Mouse (Mus musculus) hindbrain, postnatal 0 days (tissue): ENCODE results near the gene Trim13. TPM values are rescaled to one million over a fixed set of nuclear protein-coding genes. Genes with fewer than 3 reads are reported as not detected.
A peak's percentile ranks its signal among the peaks of the same experiment; 100 is the strongest.

Experiments used
- ATAC-seq: fragments of 200-750 bp; cut with Nextera tagmentation; 2 replicates; pipeline ENCODE4 v1.8.0; 2017; ENCODE audit warnings: mild to moderate bottlenecking, moderate TSS enrichment, moderate library complexity
- DNase-seq: peaks from one replicate; pipeline ENCODE4 v3.0.0-alpha.2; 2015; ENCODE audit warnings: low spot score
- H3K27ac ChIP-seq: fragments of 300-500 bp; sonication (generic); 2 replicates; pipeline ENCODE4 v1.5.1; 2014; ENCODE audit warnings: mild to moderate bottlenecking
- H3K27me3 ChIP-seq: fragments of 300-500 bp; sonication (generic); 2 replicates; pipeline ENCODE4 v1.6.1; 2014; ENCODE audit warnings: low read length, mixed read lengths; ENCODE audit not compliant: insufficient read depth
- H3K36me3 ChIP-seq: fragments of 300-500 bp; sonication (generic); 2 replicates; pipeline ENCODE4 v1.6.1; 2014; ENCODE audit warnings: low read length, mixed read lengths; ENCODE audit not compliant: insufficient read depth
- H3K4me1 ChIP-seq: fragments of 300-500 bp; sonication (generic); 2 replicates; pipeline ENCODE4 v1.6.1; 2014; ENCODE audit warnings: antibody characterized with exemption, low read length, mixed read lengths; ENCODE audit not compliant: insufficient read depth
- H3K4me2 ChIP-seq: fragments of 300-500 bp; sonication (generic); 2 replicates; pipeline ENCODE4 v1.6.1; 2014; ENCODE audit warnings: low read depth, mild to moderate bottlenecking, low read length, moderate library complexity, mixed read lengths
- H3K4me3 ChIP-seq: fragments of 300-500 bp; sonication (generic); 2 replicates; pipeline ENCODE4 v1.5.1; 2014; ENCODE audit warnings: low read length
- H3K9ac ChIP-seq: fragments of 300-500 bp; sonication (generic); replicated peaks from 2 replicates; pipeline ENCODE4 v1.6.1; 2014; ENCODE audit warnings: mild to moderate bottlenecking, low read length, moderate library complexity, mixed read lengths
- H3K9me3 ChIP-seq: fragments of 300-500 bp; sonication (generic); 2 replicates; pipeline ENCODE4 v1.6.1; 2016; ENCODE audit warnings: low read length, mixed read lengths
- CTCF ChIP-seq: IDR thresholded peaks from 2 replicates; pipeline ENCODE4 v1.5.1; 2016; ENCODE audit warnings: antibody characterized with exemption, control low read depth, low read depth
- WGBS: fragments of 180-500 bp; shearing (Covaris S2); extraction: QIAGEN DNeasy Blood & Tissue Kit; methylation state at CpG from one replicate; pipeline ENCODE4 v1.1.7; 2014; 5-methylcytosine and 5-hydroxymethylcytosine counted together
- polyA plus RNA-seq: library from polyadenylated mRNA; unstranded; fragments of >200 nt; fragmentation: Nextera tagmentation; extraction: Ambion mirVana; gene quantifications from 2 replicates; pipeline ENCODE4 v1.2.1, GENCODE M21; 2015
- total RNA-seq: library from RNA; depleted of rRNA; stranded (reverse); fragments of >200 nt; gene quantifications from 2 replicates; pipeline ENCODE4 v1.2.3, GENCODE M21; 2014

Gene Trim13
- total and polyA plus RNA-seq, 2 experiments from 2014 or later, result 8.5 to 28.1 TPM

- WGBS, result 67% methylated on average over 2 of the region's 2 CpGs
Measured at GRCm38 (mm10) chr14:61569344-61569743, 28.7 kb upstream of the Trim13 start.

GRCm38 (mm10) chr14:61571366-61571765 is 26.7 kb upstream of the Trim13 start:
- no peaks in the 10 kb centered on the region for H3K36me3 ChIP-seq
- 11% methylated on average over 4 of the region's 4 CpGs for WGBS
- H3K27ac ChIP-seq, result no peak overlapping the region
- no peak overlapping the region for H3K9ac ChIP-seq
- no peaks in the 10 kb centered on the region for H3K9me3 ChIP-seq
- DNase-seq, result peak; percentile 88
- ATAC-seq, result no peak
- 0 out of 2 replicates have a peak overlapping the region, but pooled peaks have one; percentile 18 for H3K4me2 ChIP-seq
- no peaks in the 10 kb centered on the region for H3K27me3 ChIP-seq
- peak; percentile 90 for TF ChIP-seq CTCF
- H3K4me1 ChIP-seq, result no peaks in the 10 kb centered on the region
- H3K4me3 ChIP-seq, result no peak overlapping the region

More at GRCm38 (mm10) chr14:61569344-61569743, 28.7 kb upstream of the Trim13 start:
- H3K9ac ChIP-seq, result no peak overlapping the region
- H3K4me3 ChIP-seq, result no peak overlapping the region
- no peaks in the 10 kb centered on the region for H3K9me3 ChIP-seq
- no peak overlapping the region for H3K27ac ChIP-seq
- no peak for ATAC-seq
- no peaks in the 10 kb centered on the region for H3K36me3 ChIP-seq
- H3K27me3 ChIP-seq, result no peaks in the 10 kb centered on the region
- no peaks in the 10 kb centered on the region for H3K4me1 ChIP-seq
- H3K4me2 ChIP-seq, result no peak overlapping the region
- no peak for DNase-seq
- TF ChIP-seq CTCF, result no peak

GRCm38 (mm10) chr14:61572131-61572530 is 25.9 kb upstream of the Trim13 start:
- DNase-seq, result no peak

GRCm38 (mm10) chr14:61575066-61575465 is 23.0 kb upstream of the Trim13 start:
- DNase-seq (no peak), ATAC-seq (no peak)
- Histone ChIP-seq H3K4me2 (no peak overlapping the region), H3K9ac (no peak overlapping the region), H3K4me1 (no peaks in the 10 kb centered on the region), H3K4me3 (no peak overlapping the region), H3K27ac (no peak overlapping the region), H3K27me3 (no peaks in the 10 kb centered on the region), H3K36me3 (no peaks in the 10 kb centered on the region), H3K9me3 (no peaks in the 10 kb centered on the region)
- WGBS, result 85% methylated on average over 10 of the region's 10 CpGs
- TF ChIP-seq CTCF, result no peak

More at GRCm38 (mm10) chr14:61572131-61572530, 25.9 kb upstream of the Trim13 start:
- H3K9me3 ChIP-seq, result no peaks in the 10 kb centered on the region
- no peak overlapping the region for H3K4me3 ChIP-seq
- H3K36me3 ChIP-seq, result no peaks in the 10 kb centered on the region
- no peak for ATAC-seq
- H3K4me2 ChIP-seq, result no peak overlapping the region
- H3K9ac ChIP-seq, result no peak overlapping the region
- no peaks in the 10 kb centered on the region for H3K27me3 ChIP-seq
- 72% methylated on average over 2 of the region's 2 CpGs for WGBS
- no peak overlapping the region for H3K27ac ChIP-seq
- H3K4me1 ChIP-seq, result no peaks in the 10 kb centered on the region
- no peak for TF ChIP-seq CTCF

- H3K27me3 ChIP-seq, result no peaks in the 10 kb centered on the region
- no peaks in the 10 kb centered on the region for H3K9me3 ChIP-seq
- H3K9ac ChIP-seq, result no peak overlapping the region
- no peak overlapping the region for H3K4me3 ChIP-seq
- ATAC-seq (no peak), DNase-seq (no peak)
- H3K36me3 ChIP-seq, result no peaks in the 10 kb centered on the region
- H3K4me2 ChIP-seq, result no peak overlapping the region
- WGBS, result 95% methylated on average over 8 of the region's 8 CpGs
- no peaks in the 10 kb centered on the region for H3K4me1 ChIP-seq
- TF ChIP-seq CTCF, result no peak
- H3K27ac ChIP-seq, result no peak overlapping the region
Measured at GRCm38 (mm10) chr14:61575941-61576340, 22.1 kb upstream of the Trim13 start.

GRCm38 (mm10) chr14:61589288-61590065 is 8.6 kb upstream of the Trim13 start:
- no peaks in the 10 kb centered on the region for H3K9me3 ChIP-seq
- H3K4me1 ChIP-seq, result no peaks in the 10 kb centered on the region
- H3K4me2 ChIP-seq, result no peak overlapping the region
- H3K9ac ChIP-seq, result no peak overlapping the region
- no peak for ATAC-seq
- H3K27ac ChIP-seq, result no peak overlapping the region
- no peaks in the 10 kb centered on the region for H3K36me3 ChIP-seq
- no peak for DNase-seq
- TF ChIP-seq CTCF, result no peak
- no peaks in the 10 kb centered on the region for H3K27me3 ChIP-seq
- H3K4me3 ChIP-seq, result no peak overlapping the region
- WGBS, result 86% methylated on average over 4 of the region's 4 CpGs
